Mouse (Mus musculus) Patski (cell line): ENCODE data around the gene Ddah1. TPM values are rescaled to one million over a fixed set of nuclear protein-coding genes. Genes with fewer than 3 reads are reported as not detected.

Experiments used
- ATAC-seq: fragments of 100-300 bp; one replicate; pipeline ENCODE4 v1.8.0; 2021
- CTCF ChIA-PET: fragments of 350-600 bp; sonication (Branson Sonifier 250); formaldehyde crosslinking; loops from one replicate; lab custom pipeline; 2022; ENCODE audit warnings: inconsistent platforms; lab: Charles Lee
- POLR2A ChIA-PET: fragments of 350-600 bp; sonication (Branson Sonifier 250); formaldehyde crosslinking; loops from one replicate; lab custom pipeline; 2022; ENCODE audit warnings: antibody characterized with exemption, inconsistent platforms; lab: Charles Lee
- DNase-seq: peaks from one replicate; pipeline ENCODE4 v3.0.0-alpha.2; 2011; ENCODE audit warnings: low read depth, low spot score
- H3K27me3 ChIP-seq: fragments of 371-371 bp; one replicate; pipeline ENCODE4 v1.5.1; 2021
- CTCF ChIP-seq: fragments of 100-300 bp; IDR thresholded peaks from one replicate; pipeline ENCODE4 v1.5.1; 2021
- in situ Hi-C: fragments of 300-500 bp; cut with MboI; formaldehyde crosslinking; loops from 3 replicates; pipeline ENCODE4 v1.11.1; 2018; ENCODE audit warnings: low pct_unique_long_range_greater_than_20kb, mixed read lengths
- polyA plus RNA-seq: library from polyadenylated mRNA; unstranded; gene quantifications from one replicate; pipeline ENCODE4 v1.2.3, GENCODE M21; 2021

Ddah1 gene
- polyA plus RNA-seq, 1 experiment from 2014 or later: 138 TPM

- TF ChIP-seq CTCF: no peak
- CTCF ChIA-PET: interaction anchor here (0.9 to 4.4 kb wide), 4 partner anchors 13 to 18 kb away, joined by 3 to 39 read pairs (median 4); partner anchors contain the start of gene 2410004B18Rik
- peak; percentile 98 for ATAC-seq
Observed at GRCm38 (mm10) chr3:145923874-145924577, 165.6 kb downstream of the Ddah1 start.

DNA sequence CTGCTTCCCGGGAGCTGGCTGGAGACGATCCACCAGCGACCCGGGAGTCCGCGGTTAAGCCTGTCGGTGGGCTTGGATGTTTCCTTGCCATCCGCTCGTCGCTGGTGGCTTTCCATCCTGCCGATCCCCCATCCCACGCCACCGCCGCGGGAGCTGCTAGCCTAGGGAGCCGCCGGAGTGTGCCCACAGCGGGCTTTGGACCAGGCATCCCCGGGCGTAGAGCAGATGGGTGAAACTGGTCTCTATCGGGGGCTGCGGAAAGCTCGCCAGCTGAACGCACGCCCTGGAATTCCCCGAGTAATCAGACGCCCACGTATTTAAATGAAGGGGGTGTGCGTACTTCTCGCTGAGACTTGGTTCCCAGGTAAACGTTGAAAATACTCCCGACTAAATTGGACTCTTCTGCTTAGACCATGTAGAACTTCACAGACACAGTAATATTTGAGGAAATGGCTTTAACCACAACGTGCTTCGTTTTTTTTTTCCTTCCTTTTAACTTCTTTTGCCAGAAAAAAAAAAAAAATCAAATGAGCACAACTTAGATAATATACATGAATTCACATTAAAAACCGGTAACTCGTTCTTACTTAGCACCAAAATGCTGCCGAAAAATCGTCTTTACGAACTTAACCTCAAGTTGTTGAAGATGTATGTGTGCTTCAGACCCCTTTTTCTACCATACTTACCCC lies 166.3 kb downstream of the Ddah1 start:
- ChIA-PET CTCF (interaction anchor here (0.9 to 4.4 kb wide), 5 partner anchors 12 to 253 kb away, joined by 3 to 39 read pairs (median 4); partner anchors contain the start of gene 2410004B18Rik), POLR2A (interaction anchor here (1.0 to 1.5 kb wide), 2 partner anchors 12 to 13 kb away, joined by 3 to 4 read pairs; partner anchors contain the start of gene 2410004B18Rik)
- no peak for TF ChIP-seq CTCF
- peak; percentile 18 for ATAC-seq
- H3K27me3 ChIP-seq: no peaks in the 10 kb centered on the region
- DNase-seq: no peak
- in situ Hi-C loops: no loop called here

More at GRCm38 (mm10) chr3:145923874-145924577, 165.6 kb downstream of the Ddah1 start:
- in situ Hi-C loops: no loop called here
- POLR2A ChIA-PET: interaction anchor here (1.0 to 1.5 kb wide), 2 partner anchors 13 to 14 kb away, joined by 3 to 4 read pairs; partner anchors contain the start of gene 2410004B18Rik
- H3K27me3 ChIP-seq: no peaks in the 10 kb centered on the region
- peak; percentile 100 for DNase-seq

GRCm38 (mm10) chr3:145925506-145925905 lies 167.0 kb downstream of the Ddah1 start:
- ATAC-seq (no peak), DNase-seq (no peak)
- no peak for TF ChIP-seq CTCF
- ChIA-PET POLR2A (interaction anchor here (0.5 to 1.5 kb wide), 2 partner anchors 12 to 476 kb away, joined by 3 to 4 read pairs; partner anchors contain the start of gene 2410004B18Rik), CTCF (interaction anchor here (1.1 to 4.4 kb wide), 6 partner anchors 12 to 513 kb away, joined by 3 to 39 read pairs (median 4); partner anchors contain the start of gene 2410004B18Rik)
- no peaks in the 10 kb centered on the region for H3K27me3 ChIP-seq
- in situ Hi-C loops: no loop called here

DNA sequence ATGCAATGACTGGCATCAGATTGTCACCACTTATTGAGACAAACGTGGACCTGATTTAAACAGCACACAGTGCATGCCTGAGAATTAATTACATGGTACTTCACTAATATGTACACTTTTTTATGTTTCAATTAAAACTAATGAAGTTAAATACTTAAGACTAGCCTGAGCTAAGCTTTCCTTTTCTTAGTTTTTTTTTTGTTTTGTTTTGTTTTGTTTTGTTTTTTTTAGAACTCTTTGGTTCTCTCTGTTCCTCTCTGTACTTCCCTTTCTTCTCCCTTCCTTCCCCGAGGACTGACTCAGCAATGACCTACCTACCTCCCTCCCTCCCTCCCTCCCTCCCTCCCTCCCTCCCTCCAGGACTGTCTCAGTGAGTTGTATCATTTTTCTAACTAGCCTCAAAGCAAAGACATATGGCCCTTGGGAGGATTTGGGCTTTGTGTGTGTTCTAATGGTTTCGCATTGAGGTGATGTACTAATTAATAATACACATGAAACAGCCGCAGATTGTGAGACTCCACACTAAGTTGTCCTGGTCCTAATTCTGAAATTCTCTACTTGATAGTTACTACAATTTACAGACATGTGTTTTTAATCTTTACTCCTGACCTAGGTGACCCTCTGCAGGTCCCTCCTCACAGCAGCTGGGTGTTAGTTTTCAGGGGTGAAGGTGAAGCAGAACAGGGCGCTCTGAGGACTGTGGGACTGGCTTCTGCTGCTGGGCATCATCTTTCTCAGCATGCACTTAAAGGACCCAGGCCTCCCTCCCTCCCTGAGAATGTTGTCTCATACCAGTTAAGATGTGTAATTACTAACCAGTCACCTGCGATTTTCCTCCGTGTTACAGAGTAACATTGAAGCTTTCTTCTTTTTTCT lies 171.3 kb downstream of the Ddah1 start:
- ATAC-seq (no peak), DNase-seq (no peak)
- CTCF ChIA-PET: interaction anchor here (0.9 to 1.0 kb wide), 2 partner anchors 74 to 248 kb away, joined by 4 read pairs; no protein-coding TSS in a partner anchor
- no peaks in the 10 kb centered on the region for H3K27me3 ChIP-seq
- in situ Hi-C loops: no loop called here
- POLR2A ChIA-PET: no interaction called here
- TF ChIP-seq CTCF: no peak

DNA sequence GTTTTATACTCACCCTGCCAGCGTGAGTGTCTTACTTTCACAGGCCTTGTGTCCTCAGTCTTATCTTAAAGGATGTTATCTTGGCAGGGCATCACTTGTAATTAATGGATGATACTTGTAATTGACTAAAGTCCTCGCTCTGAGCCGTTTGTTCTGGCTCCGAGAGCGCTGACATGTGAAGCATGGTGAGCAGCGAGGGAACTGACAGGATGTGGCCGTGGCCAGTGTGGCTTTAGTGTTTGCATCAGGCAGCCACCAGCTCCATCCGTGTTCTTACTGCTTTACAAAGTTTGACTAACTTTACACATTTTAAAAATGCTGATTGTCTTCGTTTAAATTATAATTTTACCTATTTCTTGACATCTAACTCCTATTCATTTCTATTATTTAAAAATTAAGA lies 175.4 kb downstream of the Ddah1 start:
- in situ Hi-C loops: no loop called here
- CTCF ChIA-PET: interaction anchor here (1.7 to 1.9 kb wide), 2 partner anchors 8 to 243 kb away, joined by 4 to 5 read pairs; no protein-coding TSS in a partner anchor
- no peak for ATAC-seq

DNA sequence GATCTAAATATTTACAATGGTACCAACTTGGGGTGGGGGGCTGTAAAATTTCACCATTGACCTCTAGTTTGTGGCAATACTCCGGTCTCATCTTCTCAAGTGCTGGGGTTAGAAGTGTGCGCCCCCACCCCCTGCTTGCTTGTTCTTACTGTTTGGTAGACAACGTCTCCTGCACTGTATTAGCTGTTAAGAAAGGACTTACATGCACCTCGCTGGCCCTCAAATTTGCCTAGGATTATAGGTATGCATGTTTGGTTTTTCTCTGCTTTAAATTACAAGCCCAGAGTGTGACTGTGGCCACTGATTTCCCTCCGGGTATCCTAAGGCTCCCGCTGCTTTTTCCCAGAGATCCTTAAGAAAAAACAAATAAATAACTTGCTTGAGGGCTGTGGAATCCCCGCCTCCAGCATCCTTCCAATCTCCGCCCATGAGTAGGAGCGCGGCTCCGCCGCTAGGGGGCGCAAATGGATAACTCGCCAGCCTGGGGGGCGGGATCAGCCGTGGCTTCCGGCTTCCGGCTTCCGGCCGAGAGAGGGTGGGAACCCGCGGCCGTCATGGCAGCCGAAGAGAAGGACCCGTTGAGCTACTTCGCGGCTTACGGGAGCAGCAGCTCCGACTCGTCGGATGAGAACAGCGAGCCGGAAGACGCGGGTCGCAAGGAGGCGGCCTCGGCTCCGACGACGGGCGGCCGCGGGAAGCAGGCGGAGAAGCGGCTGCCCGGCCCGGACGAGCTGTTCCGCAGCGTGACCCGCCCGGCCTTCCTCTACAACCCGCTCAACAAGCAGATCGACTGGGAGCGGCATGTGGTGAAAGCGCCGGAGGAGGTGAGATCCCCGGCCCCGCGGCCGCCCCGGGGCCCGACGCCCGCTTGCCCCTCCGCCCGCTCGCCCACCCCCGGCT lies 179.3 kb downstream of the Ddah1 start, which contains the start of gene 2410004B18Rik:
TSS of gene 2410004B18Rik (plus strand) at position 510 of the 900 bp plus-strand sequence.
- no peak for TF ChIP-seq CTCF
- POLR2A ChIA-PET: interaction anchor here (0.8 to 1.1 kb wide), 4 partner anchors 13 to 240 kb away, joined by 3 to 4 read pairs (median 3); no protein-coding TSS in a partner anchor
- in situ Hi-C loops: no loop called here

More for the DNA sequence above, 175.4 kb downstream of the Ddah1 start:
- no peak for TF ChIP-seq CTCF
- POLR2A ChIA-PET: no interaction called here
- no peak for DNase-seq
- H3K27me3 ChIP-seq: no peaks in the 10 kb centered on the region

GRCm38 (mm10) chr3:145938405-145939349 lies 180.2 kb downstream of the Ddah1 start:
- no peak for DNase-seq
- ChIA-PET POLR2A (interaction anchor here (0.6 to 1.1 kb wide), 6 partner anchors 14 to 239 kb away, joined by 3 to 4 read pairs (median 3); partner anchors contain the start of gene Ddah1), CTCF (interaction anchor here (0.6 to 3.5 kb wide), 14 partner anchors 8 to 446 kb away, joined by 3 to 39 read pairs (median 4); partner anchors contain the start of gene Bcl10)
- ATAC-seq: peak; percentile 65
- TF ChIP-seq CTCF: no peak
- in situ Hi-C loops: no loop called here
- H3K27me3 ChIP-seq: no peaks in the 10 kb centered on the region

More for the DNA sequence above, 179.3 kb downstream of the Ddah1 start, which contains the start of gene 2410004B18Rik:
- ATAC-seq: peak; percentile 93
- CTCF ChIA-PET: interaction anchor here (0.6 to 3.5 kb wide), 15 partner anchors 9 to 445 kb away, joined by 3 to 39 read pairs (median 4); partner anchors contain the start of gene Bcl10
- no peaks in the 10 kb centered on the region for H3K27me3 ChIP-seq
- peak; percentile 79 for DNase-seq
